Mouse (Mus musculus) monocyte, adult 5-6 weeks (primary cell): Measurements from ENCODE around the gene Vmn1r24. TPM values are rescaled to one million over a fixed set of nuclear protein-coding genes. Genes with fewer than 3 reads are reported as not detected.
"Not testable (repeated sequence)": the region's sequence is repeated elsewhere in the genome, so short reads cannot be mapped to it uniquely, and the experiment has no call there.

ENCODE experiments used
- ATAC-seq: fragments of 153-309, 156-312 bp; replicated peaks from 2 replicates; pipeline ENCODE4 v1.8.0; 2017; ENCODE audit warnings: mild to moderate bottlenecking; ENCODE audit not compliant: low TSS enrichment, insufficient number of reproducible peaks, severe bottlenecking, poor library complexity, low FRiP score
- total RNA-seq: library from RNA; stranded (forward); fragments of 200-1000, 200-491, 200-594 nt; gene quantifications from 3 replicates; pipeline ENCODE4 v1.2.3, GENCODE M21; 2017

The Vmn1r24 gene
- total RNA-seq, result not detected in 3 replicates

DNA sequence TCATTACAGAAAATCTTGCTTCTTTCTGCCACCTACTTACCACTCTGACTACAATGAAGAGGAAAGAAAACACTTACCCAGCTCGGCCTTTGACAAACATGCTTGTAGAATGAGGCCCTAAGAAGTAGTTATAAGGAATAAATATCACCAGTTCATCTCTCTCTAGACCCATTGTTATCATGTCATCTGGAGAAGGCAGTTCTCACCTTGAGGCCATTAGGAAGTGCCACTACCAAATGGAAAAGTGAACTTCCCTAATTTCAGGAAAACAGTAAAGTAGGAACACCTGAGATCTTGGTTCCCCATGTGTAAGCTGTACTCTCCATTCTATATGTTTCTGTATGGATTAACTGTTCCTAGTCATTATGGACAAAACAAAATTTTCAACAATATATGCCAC is at the start of gene Vmn1r24:
Gene Vmn1r24 (minus strand): TSS at position 101 of the 400 bp plus-strand sequence.
- ATAC-seq, result not testable (repeated sequence)

GRCm38 (mm10) chr6:57980710-57981109 is 19.4 kb upstream of the Vmn1r24 start, which contains the start of gene Vmn1r25:
Gene Vmn1r25 (minus strand): TSS chr6:57980810.
- no peak for ATAC-seq

GRCm38 (mm10) chr6:57926738-57927137 is 34.6 kb downstream of the Vmn1r24 start, which contains the start of gene Vmn1r23:
Gene Vmn1r23 (minus strand): TSS chr6:57926838.
- no peak for ATAC-seq

- no peak for ATAC-seq
Measured at GRCm38 (mm10) chr6:57907928-57908327, 53.4 kb downstream of the Vmn1r24 start, which contains the start of gene Vmn1r22. Gene Vmn1r22 (minus strand): TSS chr6:57908028.

Other genes with a start within 250 kb of the Vmn1r24 start
- 79.4 to 117 TPM (median 88.8 TPM) in 3 replicates for gene Vopp1, start 136.3 kb downstream of the Vmn1r24 start, total RNA-seq
- not detected in 3 replicates for gene Vmn1r21, start 111.2 kb downstream of the Vmn1r24 start, total RNA-seq
- gene Vmn1r22, start 53.5 kb downstream of the Vmn1r24 start, total RNA-seq, result not detected in 3 replicates
- gene Vmn1r23, start 34.7 kb downstream of the Vmn1r24 start, total RNA-seq, result not detected in 3 replicates
- gene Vmn1r25, start 19.3 kb upstream of the Vmn1r24 start, total RNA-seq, result not detected in 3 replicates
- gene Vmn1r26, start 53.7 kb upstream of the Vmn1r24 start, total RNA-seq, result not detected in 3 replicates